Mouse (Mus musculus) heart, adult 2 months (tissue): ENCODE results near the gene Gm17402.

ENCODE experiments used
- CTCF ChIP-seq: fragments of 200-600 bp; IDR thresholded peaks from 2 replicates; pipeline ENCODE4 v1.8.1; 2022; ENCODE audit warnings: antibody characterized with exemption, mild to moderate bottlenecking, moderate library complexity
- POLR2A ChIP-seq: fragments of 200-500 bp; IDR thresholded peaks from 2 replicates; pipeline ENCODE4 v1.6.1; 2011; ENCODE audit warnings: mild to moderate bottlenecking, low read depth, low read length, control low read depth; ENCODE audit not compliant: insufficient read depth

GRCm38 (mm10) chr3:67352763-67353149 lies 22.2 kb downstream of the Gm17402 start:
- TF ChIP-seq CTCF (no peak), POLR2A (no peak)
